ENCODE assay signal across 8 mouse cellular contexts in the genomic region with DNA sequence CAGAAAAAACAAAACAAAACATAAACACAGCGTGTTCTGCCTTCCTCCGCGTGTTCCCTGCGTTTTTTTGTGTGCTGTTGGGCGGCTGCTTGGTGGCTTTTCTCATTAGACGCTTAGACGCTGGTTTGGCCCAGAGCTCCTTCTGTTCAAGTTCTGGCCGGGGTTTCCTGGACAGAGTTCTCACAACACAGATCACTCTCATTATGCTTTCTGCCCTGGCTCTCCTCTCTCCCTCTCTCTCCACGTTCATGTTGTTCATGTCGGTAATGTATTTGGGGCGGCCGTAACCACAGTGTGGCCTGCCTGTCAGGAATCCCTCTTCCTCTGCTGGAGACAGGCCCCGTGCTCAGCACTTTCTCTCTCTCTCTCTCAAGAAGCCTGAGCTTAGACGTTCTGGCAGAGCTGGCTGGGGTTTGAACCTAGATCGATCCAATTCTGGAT. TPM values are rescaled to one million over a fixed set of nuclear protein-coding genes. Genes with fewer than 3 reads are reported as not detected.
DNase-seq lines count a peak whose midpoint lies in the region; ATAC-seq and TF ChIP-seq lines count a peak whose summit lies in the region.

No protein-coding gene starts in this region.

- no peak overlapping the region for H3K27ac ChIP-seq in ES-Bruce4 (ENCODE audit: insufficient read depth, low read length)
- peak overlapping the region; percentile 38 for H3K27ac ChIP-seq in bone marrow macrophage, adult 2 months (ENCODE audit: insufficient read depth, low read depth, low read length)
- peak overlapping the region; percentile 66 for H3K27ac ChIP-seq in heart, embryonic 11.5 days (ENCODE audit: low read depth, low read length)
- peak overlapping the region; percentile 78 for H3K27ac ChIP-seq in kidney, postnatal 0 days
- H3K27ac ChIP-seq in midbrain, embryonic 14.5 days (replicated peaks; ENCODE audit: low read depth, low read length): no peak overlapping the region

- peaks cover 5% of the 10 kb centered on the region for H3K4me1 ChIP-seq in ES-Bruce4 (ENCODE audit: control insufficient read depth, insufficient read depth, low read length)
- H3K4me1 ChIP-seq in bone marrow macrophage, adult 2 months (ENCODE audit: control insufficient read depth, insufficient read depth, low read length): peaks cover 38% of the 10 kb centered on the region
- peaks cover 30% of the 10 kb centered on the region for H3K4me1 ChIP-seq in heart, embryonic 11.5 days (ENCODE audit: control insufficient read depth, insufficient read depth, low read length)
- H3K4me1 ChIP-seq in kidney, postnatal 0 days (replicated peaks; ENCODE audit: insufficient read depth, low read length): peaks cover 31% of the 10 kb centered on the region
- H3K4me1 ChIP-seq in midbrain, embryonic 14.5 days (ENCODE audit: control insufficient read depth, insufficient read depth, low read length): peaks cover 29% of the 10 kb centered on the region

- no peaks in the 10 kb centered on the region for H3K9me3 ChIP-seq in ES-Bruce4 (replicated peaks; ENCODE audit: control insufficient read depth, insufficient read depth, low read length, poor library complexity, severe bottlenecking)
- no peaks in the 10 kb centered on the region for H3K9me3 ChIP-seq in heart, embryonic 11.5 days (replicated peaks; ENCODE audit: control insufficient read depth, low read length)
- no peaks in the 10 kb centered on the region for H3K9me3 ChIP-seq in kidney, postnatal 0 days (replicated peaks; ENCODE audit: low read length)
- no peaks in the 10 kb centered on the region for H3K9me3 ChIP-seq in midbrain, embryonic 14.5 days (ENCODE audit: control insufficient read depth, low read length)

- H3K9ac ChIP-seq in ES-Bruce4 (ENCODE audit: low read depth, poor library complexity, severe bottlenecking): peak overlapping the region; percentile 8; the same call in 1 of the 2 replicates
- peak overlapping the region; percentile 65; the same call in 1 of the 2 replicates for H3K9ac ChIP-seq in heart, embryonic 11.5 days (ENCODE audit: low read depth, low read length)
- H3K9ac ChIP-seq in kidney, postnatal 0 days (ENCODE audit: low read depth, low read length): peak overlapping the region; percentile 13; the same call in 1 of the 2 replicates
- H3K9ac ChIP-seq in midbrain, embryonic 14.5 days (replicated peaks; ENCODE audit: low read length): no peak overlapping the region

- no peak for TF ChIP-seq CTCF in ES-Bruce4 (IDR thresholded peaks at IDR 0.05; ENCODE audit: low read depth, low read length)
- TF ChIP-seq CTCF in bone marrow macrophage, adult 2 months (IDR thresholded peaks at IDR 0.05; ENCODE audit: low read depth, low read length): no peak
- TF ChIP-seq CTCF in kidney, postnatal 0 days (IDR thresholded peaks at IDR 0.05; ENCODE audit: low read depth): no peak

- TF ChIP-seq EP300 in ES-Bruce4 (IDR thresholded peaks at IDR 0.05; ENCODE audit: insufficient read depth, low read depth, low read length): no peak

- no peaks in the 10 kb centered on the region for H3K36me3 ChIP-seq in ES-Bruce4 (ENCODE audit: control insufficient read depth, insufficient read depth, low read length, poor library complexity, severe bottlenecking)
- H3K36me3 ChIP-seq in heart, embryonic 11.5 days (ENCODE audit: control insufficient read depth, insufficient read depth, low read length): no peaks in the 10 kb centered on the region
- no peaks in the 10 kb centered on the region for H3K36me3 ChIP-seq in kidney, postnatal 0 days (ENCODE audit: insufficient read depth, low read length)
- H3K36me3 ChIP-seq in midbrain, embryonic 14.5 days (ENCODE audit: control insufficient read depth, insufficient read depth, low read length): no peaks in the 10 kb centered on the region

- no peaks in the 10 kb centered on the region for H3K27me3 ChIP-seq in ES-Bruce4 (ENCODE audit: control insufficient read depth, insufficient read depth, low read length, poor library complexity, severe bottlenecking)
- H3K27me3 ChIP-seq in heart, embryonic 11.5 days (ENCODE audit: control insufficient read depth, insufficient read depth, low read length): no peaks in the 10 kb centered on the region
- no peaks in the 10 kb centered on the region for H3K27me3 ChIP-seq in kidney, postnatal 0 days (ENCODE audit: insufficient read depth, low read length)
- no peaks in the 10 kb centered on the region for H3K27me3 ChIP-seq in midbrain, embryonic 14.5 days (ENCODE audit: control insufficient read depth, insufficient read depth, low read length)

- no peak for ATAC-seq in heart, embryonic 11.5 days (replicated peaks; ENCODE audit: insufficient number of reproducible peaks, low FRiP score, low TSS enrichment)
- ATAC-seq in kidney, postnatal 0 days (replicated peaks; ENCODE audit: low FRiP score, low read depth): no peak
- no peak for ATAC-seq in midbrain, embryonic 14.5 days (ENCODE audit: low FRiP score, low TSS enrichment)
- no peak for ATAC-seq in activated CD4-positive, CD25-positive, alpha-beta regulatory T cell, adult 4 months

- WGBS in heart, embryonic 11.5 days (ENCODE audit: insufficient replicate concordance): 52% methylated on average over 15 of the region's 15 CpGs
- 6% methylated on average over 15 of the region's 15 CpGs for WGBS in kidney, postnatal 0 days
- WGBS in midbrain, embryonic 14.5 days: 42% methylated on average over 15 of the region's 15 CpGs

- no peak overlapping the region for H3K4me3 ChIP-seq in ES-Bruce4 (ENCODE audit: low read depth, low read length)
- peak overlapping the region; percentile 97 for H3K4me3 ChIP-seq in bone marrow macrophage, adult 2 months (ENCODE audit: insufficient read depth, low read length)
- peak overlapping the region; percentile 11; the same call in 1 of the 2 replicates for H3K4me3 ChIP-seq in heart, embryonic 11.5 days (ENCODE audit: low read depth, low read length)
- H3K4me3 ChIP-seq in kidney, postnatal 0 days (replicated peaks; ENCODE audit: low read depth, low read length): peak overlapping the region; percentile 93
- H3K4me3 ChIP-seq in midbrain, embryonic 14.5 days (replicated peaks; ENCODE audit: low read depth, low read length): no peak overlapping the region

- no peak for TF ChIP-seq POLR2A in ES-Bruce4 (IDR thresholded peaks at IDR 0.05; ENCODE audit: insufficient read depth, low read length)
- no peak for TF ChIP-seq POLR2A in bone marrow macrophage, adult 2 months (IDR thresholded peaks at IDR 0.05; ENCODE audit: borderline replicate concordance, low read depth, low read length)

- peak overlapping the region; percentile 96 for H3K4me2 ChIP-seq in heart, embryonic 11.5 days
- H3K4me2 ChIP-seq in kidney, postnatal 0 days (ENCODE audit: low read length): peak overlapping the region; percentile 88
- H3K4me2 ChIP-seq in midbrain, embryonic 14.5 days (ENCODE audit: low read length): peak overlapping the region; percentile 87

- DNase-seq in kidney, postnatal 0 days (ENCODE audit: low spot score): peak; percentile 83
- peak; percentile 31 for DNase-seq in midbrain, embryonic 14.5 days
- DNase-seq in c-Kit-positive CD71-positive TER-119-positive erythroid progenitor cells, embryonic 14.5 days (ENCODE audit: low spot score): no peak
- DNase-seq in frontal cortex, postnatal 25 days (ENCODE audit: low spot score in 2 of 2): no peak

RNA-seq across cellular contexts. Expression of a gene that starts 2.9 kb away (rescaled TPM):
- 35.1 and 38.1 TPM in 2 replicates for polyA plus RNA-seq in ES-Bruce4 (2011; ENCODE audit: insufficient read depth, insufficient read length, low read depth, missing spikeins)
- polyA plus RNA-seq in bone marrow macrophage, adult 2 months (2012; ENCODE audit: insufficient read depth, insufficient read length, missing spikeins): 109 and 121 TPM in 2 replicates
- 11.7 and 14.4 TPM in 2 replicates for polyA plus RNA-seq in heart, embryonic 11.5 days (2014; fragmentation: Nextera tagmentation; extraction: Ambion mirVana)
- polyA plus RNA-seq in kidney, postnatal 0 days (2015; fragmentation: Nextera tagmentation; extraction: Ambion mirVana): 48.3 and 53.1 TPM in 2 replicates
- polyA plus RNA-seq in midbrain, embryonic 14.5 days (2014; fragmentation: Nextera tagmentation; extraction: Ambion mirVana): 10.9 and 11.3 TPM in 2 replicates
- polyA plus RNA-seq in activated CD4-positive, CD25-positive, alpha-beta regulatory T cell, adult 4 months (2017; shearing (Covaris generic)): 10 to 100 TPM; 14.5 to 21.0 TPM

RNA-seq across cellular contexts. Expression of a gene that starts 24.8 kb away (rescaled TPM):
- 22.2 and 28.3 TPM in 2 replicates for polyA plus RNA-seq in ES-Bruce4 (2011; ENCODE audit: insufficient read depth, insufficient read length, low read depth, missing spikeins)
- polyA plus RNA-seq in bone marrow macrophage, adult 2 months (2012; ENCODE audit: insufficient read depth, insufficient read length, missing spikeins): 15.6 and 17.8 TPM in 2 replicates
- 15.8 and 19.2 TPM in 2 replicates for polyA plus RNA-seq in heart, embryonic 11.5 days (2014; fragmentation: Nextera tagmentation; extraction: Ambion mirVana)
- 19.6 and 20.2 TPM in 2 replicates for polyA plus RNA-seq in kidney, postnatal 0 days (2015; fragmentation: Nextera tagmentation; extraction: Ambion mirVana)
- polyA plus RNA-seq in midbrain, embryonic 14.5 days (2014; fragmentation: Nextera tagmentation; extraction: Ambion mirVana): 23.8 and 25.9 TPM in 2 replicates
- 10 to 100 TPM; 10.4 to 14.9 TPM for polyA plus RNA-seq in activated CD4-positive, CD25-positive, alpha-beta regulatory T cell, adult 4 months (2017; shearing (Covaris generic))

RNA-seq across cellular contexts. Expression of a gene that starts 43.3 kb away (rescaled TPM):
- polyA plus RNA-seq in ES-Bruce4 (2011; ENCODE audit: insufficient read depth, insufficient read length, low read depth, missing spikeins): 55.4 and 63.2 TPM in 2 replicates
- not detected in 2 replicates for polyA plus RNA-seq in bone marrow macrophage, adult 2 months (2012; ENCODE audit: insufficient read depth, insufficient read length, missing spikeins)
- polyA plus RNA-seq in heart, embryonic 11.5 days (2014; fragmentation: Nextera tagmentation; extraction: Ambion mirVana): 1.0 and 1.2 TPM in 2 replicates
- 0.97 and 0.98 TPM in 2 replicates for polyA plus RNA-seq in kidney, postnatal 0 days (2015; fragmentation: Nextera tagmentation; extraction: Ambion mirVana)
- polyA plus RNA-seq in midbrain, embryonic 14.5 days (2014; fragmentation: Nextera tagmentation; extraction: Ambion mirVana): not detected in 2 replicates
- polyA plus RNA-seq in activated CD4-positive, CD25-positive, alpha-beta regulatory T cell, adult 4 months (2017; shearing (Covaris generic)): not detected

RNA-seq across cellular contexts. Expression of a gene that starts 49.9 kb away (rescaled TPM):
- polyA plus RNA-seq in ES-Bruce4 (2011; ENCODE audit: insufficient read depth, insufficient read length, low read depth, missing spikeins): 3,041 and 3,060 TPM in 2 replicates
- polyA plus RNA-seq in bone marrow macrophage, adult 2 months (2012; ENCODE audit: insufficient read depth, insufficient read length, missing spikeins): 1,563 and 1,614 TPM in 2 replicates
- 1,182 and 1,275 TPM in 2 replicates for polyA plus RNA-seq in heart, embryonic 11.5 days (2014; fragmentation: Nextera tagmentation; extraction: Ambion mirVana)
- polyA plus RNA-seq in kidney, postnatal 0 days (2015; fragmentation: Nextera tagmentation; extraction: Ambion mirVana): 1,459 and 1,525 TPM in 2 replicates
- 1,038 and 1,071 TPM in 2 replicates for polyA plus RNA-seq in midbrain, embryonic 14.5 days (2014; fragmentation: Nextera tagmentation; extraction: Ambion mirVana)
- polyA plus RNA-seq in activated CD4-positive, CD25-positive, alpha-beta regulatory T cell, adult 4 months (2017; shearing (Covaris generic)): 1,000 to 10,000 TPM; 4,414 to 4,537 TPM

RNA-seq across cellular contexts. Expression of a gene that starts 55.7 kb away (rescaled TPM):
- 62.0 and 63.3 TPM in 2 replicates for polyA plus RNA-seq in ES-Bruce4 (2011; ENCODE audit: insufficient read depth, insufficient read length, low read depth, missing spikeins)
- 20.3 and 21.0 TPM in 2 replicates for polyA plus RNA-seq in bone marrow macrophage, adult 2 months (2012; ENCODE audit: insufficient read depth, insufficient read length, missing spikeins)
- 29.7 and 33.5 TPM in 2 replicates for polyA plus RNA-seq in heart, embryonic 11.5 days (2014; fragmentation: Nextera tagmentation; extraction: Ambion mirVana)
- 20.7 and 24.5 TPM in 2 replicates for polyA plus RNA-seq in kidney, postnatal 0 days (2015; fragmentation: Nextera tagmentation; extraction: Ambion mirVana)
- 40.5 and 51.2 TPM in 2 replicates for polyA plus RNA-seq in midbrain, embryonic 14.5 days (2014; fragmentation: Nextera tagmentation; extraction: Ambion mirVana)
- polyA plus RNA-seq in activated CD4-positive, CD25-positive, alpha-beta regulatory T cell, adult 4 months (2017; shearing (Covaris generic)): 10 to 100 TPM; 22.2 to 30.6 TPM

Comparison
In these comparisons a context has a peak if more than half of its experiments do, and no peak if none do; other contexts are left out.
1. H3K27ac ChIP-seq: peak in bone marrow macrophage, adult 2 months (single experiment), heart, embryonic 11.5 days (single experiment) and kidney, postnatal 0 days (single experiment); none in ES-Bruce4 (single experiment) and midbrain, embryonic 14.5 days (single experiment).
2. H3K4me3 ChIP-seq: peak in bone marrow macrophage, adult 2 months (single experiment), heart, embryonic 11.5 days (single experiment) and kidney, postnatal 0 days (single experiment); none in ES-Bruce4 (single experiment) and midbrain, embryonic 14.5 days (single experiment).
3. DNase-seq: peak in kidney, postnatal 0 days (single experiment) and midbrain, embryonic 14.5 days (single experiment); none in c-Kit-positive CD71-positive TER-119-positive erythroid progenitor cells, embryonic 14.5 days (single experiment) and frontal cortex, postnatal 25 days (0 of 2).
4. RNA of a gene that starts 43.3 kb away (polyA plus RNA-seq): 55.4 to 63.2 TPM in ES-Bruce4; 1.0 to 1.2 TPM in heart, embryonic 11.5 days, 0.97 to 0.98 TPM in kidney, postnatal 0 days, not detected in activated CD4-positive, CD25-positive, alpha-beta regulatory T cell, adult 4 months, not detected in bone marrow macrophage, adult 2 months and not detected in midbrain, embryonic 14.5 days; every median in the first group is over 10 times any median in the second.
5. Peak in every context shown above with its lines, with median percentiles within 50 percentile points of each other: H3K4me2 ChIP-seq.